Mouse (Mus musculus) hindbrain, embryonic 10.5 days (tissue): ENCODE measurements at regions not wholly inside any gene's neighbourhood (a gene's known extent, or its start where the extent isn't known, plus 50 kb on each side); places are given as distances from the start of the nearest gene placed in this dataset.
A peak's percentile ranks its signal among the peaks of the same experiment; 100 is the strongest.

Experiments
- DNase-seq: peaks from one replicate; pipeline ENCODE4 v3.0.0-alpha.2; 2017; ENCODE audit warnings: low spot score
- H3K27ac ChIP-seq: fragments of 300-500 bp; sonication (generic); 2 replicates; pipeline ENCODE4 v1.5.1; 2016; ENCODE audit warnings: mild to moderate bottlenecking, moderate library complexity
- H3K27me3 ChIP-seq: fragments of 300-500 bp; sonication (generic); 2 replicates; pipeline ENCODE4 v1.6.1; 2016; ENCODE audit warnings: mild to moderate bottlenecking; ENCODE audit not compliant: poor library complexity, insufficient read depth, severe bottlenecking
- H3K36me3 ChIP-seq: fragments of 300-500 bp; sonication (generic); 2 replicates; pipeline ENCODE4 v1.6.1; 2016; ENCODE audit warnings: mild to moderate bottlenecking, moderate library complexity
- H3K4me1 ChIP-seq: fragments of 300-500 bp; sonication (generic); replicated peaks from 2 replicates; pipeline ENCODE4 v1.6.1; 2016; ENCODE audit warnings: mild to moderate bottlenecking
- H3K4me3 ChIP-seq: fragments of 300-500 bp; sonication (generic); 2 replicates; pipeline ENCODE4 v1.5.1; 2016; ENCODE audit warnings: mild to moderate bottlenecking, moderate library complexity
- H3K9me3 ChIP-seq: fragments of 300-500 bp; sonication (generic); 2 replicates; pipeline ENCODE4 v1.6.1; 2016; ENCODE audit warnings: mild to moderate bottlenecking, moderate library complexity
- WGBS: fragments of 180-500 bp; shearing (Covaris S2); methylation state at CpG from one replicate; pipeline ENCODE4 v1.1.7; 2016; 5-methylcytosine and 5-hydroxymethylcytosine counted together

DNA sequence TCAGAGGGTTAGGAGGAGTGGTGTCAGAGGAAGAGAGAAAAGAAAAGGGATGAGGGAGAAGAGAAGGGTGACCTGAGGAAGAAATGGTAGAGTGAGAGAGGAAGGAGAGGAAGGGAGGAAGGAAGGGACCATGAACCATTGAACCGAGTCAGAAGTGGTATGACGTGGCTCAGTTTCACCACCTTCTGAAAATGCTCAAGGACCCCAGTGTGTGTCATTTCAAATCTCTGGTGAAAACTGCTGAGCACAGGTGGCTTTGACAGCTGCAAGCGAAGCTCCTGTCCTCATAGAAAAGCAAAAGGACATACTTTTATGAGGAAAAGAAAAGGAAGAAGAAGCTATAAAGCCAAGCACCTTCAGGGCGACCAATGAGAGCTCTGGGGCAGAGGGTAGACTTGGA, 214.3 kb downstream of the Gm9195 start:
- 91% methylated on average over 4 of the region's 4 CpGs for WGBS
- H3K9me3 ChIP-seq: no peaks in the 10 kb centered on the region
- H3K27me3 ChIP-seq: no peaks in the 10 kb centered on the region

DNA sequence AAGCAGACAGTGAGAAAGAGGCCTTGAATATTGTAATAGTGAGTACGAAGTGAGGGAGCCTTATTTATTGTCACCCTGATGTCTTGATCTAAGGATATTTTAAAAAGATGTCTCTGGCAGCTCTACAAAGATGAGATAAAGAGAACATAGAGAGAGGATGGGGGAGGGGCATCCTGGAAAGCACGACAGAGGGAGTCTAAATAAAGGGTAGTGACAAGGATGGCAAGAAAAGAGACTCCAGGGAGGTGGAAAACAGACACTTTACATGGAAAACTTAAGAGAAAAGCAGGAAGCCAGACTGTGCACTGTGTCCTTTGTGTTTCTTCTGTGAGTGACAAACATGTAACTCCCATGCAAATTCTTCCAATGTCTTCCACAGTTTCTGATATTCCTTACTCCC, 232.4 kb downstream of the Gm9195 start:
- H3K4me1 ChIP-seq: no peaks in the 10 kb centered on the region
- no peak for DNase-seq
- 40% methylated on average over 2 of the region's 2 CpGs for WGBS
- no peaks in the 10 kb centered on the region for H3K9me3 ChIP-seq
- H3K36me3 ChIP-seq: no peaks in the 10 kb centered on the region
- H3K27ac ChIP-seq: no peak overlapping the region
- no peak overlapping the region for H3K4me3 ChIP-seq
- no peaks in the 10 kb centered on the region for H3K27me3 ChIP-seq

More for the DNA sequence above, 214.3 kb downstream of the Gm9195 start:
- no peaks in the 10 kb centered on the region for H3K36me3 ChIP-seq
- H3K4me3 ChIP-seq: no peak overlapping the region
- no peak overlapping the region for H3K27ac ChIP-seq
- no peak for DNase-seq
- H3K4me1 ChIP-seq: no peaks in the 10 kb centered on the region

DNA sequence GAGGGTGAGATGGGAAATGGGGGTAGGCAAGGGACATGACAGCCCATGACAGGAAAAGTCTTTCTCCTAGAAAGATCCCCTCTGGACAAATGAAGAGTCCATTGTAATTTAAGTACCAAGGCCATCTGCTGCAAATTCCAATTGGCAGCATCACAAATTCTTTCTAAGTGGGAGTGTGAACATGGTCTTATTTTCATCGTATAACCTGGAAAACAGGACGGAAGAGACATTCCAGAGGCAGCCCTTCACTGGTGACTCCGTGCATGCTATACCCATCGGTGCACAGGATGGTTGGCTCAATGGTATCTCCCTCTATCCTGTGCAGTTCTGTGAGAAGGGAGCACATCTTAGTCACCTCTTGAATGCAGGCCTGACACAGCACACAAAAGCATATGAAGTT, 249.8 kb downstream of the Gm9195 start:
- Histone ChIP-seq H3K27ac (no peak overlapping the region), H3K9me3 (no peaks in the 10 kb centered on the region), H3K27me3 (no peaks in the 10 kb centered on the region), H3K4me3 (no peak overlapping the region), H3K36me3 (no peaks in the 10 kb centered on the region), H3K4me1 (peaks cover 8% of the 10 kb centered on the region)
- WGBS: 92% methylated on average over 4 of the region's 4 CpGs
- DNase-seq: no peak

DNA sequence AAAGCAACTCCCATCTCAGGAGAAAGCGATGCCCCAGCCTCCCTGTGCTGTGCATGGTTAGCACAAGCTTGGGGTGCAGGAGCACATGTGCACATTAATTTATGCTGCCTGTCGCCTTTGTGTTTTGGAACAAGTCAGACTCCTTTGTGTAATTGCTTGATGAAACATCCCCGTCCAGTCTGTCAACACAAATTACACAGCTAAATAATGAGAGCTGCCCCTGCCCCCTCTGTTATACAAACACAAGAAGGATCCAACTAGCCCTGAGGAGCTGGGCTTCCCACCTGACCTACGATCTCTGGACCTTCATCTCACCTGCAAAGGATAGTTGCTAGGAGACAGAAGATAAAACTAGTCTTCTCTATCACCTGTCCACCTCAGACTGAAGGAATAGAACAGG, 251.4 kb downstream of the Gm9195 start:
- no peaks in the 10 kb centered on the region for H3K27me3 ChIP-seq
- H3K27ac ChIP-seq: peak overlapping the region; percentile 35; the same call in 1 of the 2 replicates
- H3K9me3 ChIP-seq: no peaks in the 10 kb centered on the region
- no peak for DNase-seq
- no peaks in the 10 kb centered on the region for H3K36me3 ChIP-seq
- no peak overlapping the region for H3K4me3 ChIP-seq
- peaks cover 8% of the 10 kb centered on the region for H3K4me1 ChIP-seq
- 51% methylated on average over 4 of the region's 4 CpGs for WGBS

DNA sequence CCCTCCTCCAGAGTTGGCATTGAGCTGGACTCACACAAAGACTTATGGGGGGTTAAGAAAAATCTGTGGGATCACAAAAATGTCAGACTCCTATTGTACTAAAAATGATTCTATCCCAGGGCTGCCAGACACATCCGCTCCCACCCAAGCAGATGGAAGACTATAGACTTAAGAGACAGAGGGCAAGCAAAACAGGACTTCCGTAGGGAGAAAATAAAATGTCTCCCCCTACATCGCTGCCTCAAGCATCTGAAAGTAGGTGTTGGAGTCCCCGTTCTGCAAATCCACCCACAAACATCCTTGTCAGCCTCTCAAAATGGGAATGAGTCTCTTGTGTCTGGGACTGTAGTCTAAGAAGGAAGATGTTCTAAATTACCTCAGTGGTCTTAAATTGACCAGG, 253.3 kb downstream of the Gm9195 start:
- Histone ChIP-seq H3K36me3 (no peaks in the 10 kb centered on the region), H3K4me3 (no peak overlapping the region), H3K27me3 (no peaks in the 10 kb centered on the region), H3K4me1 (peaks cover 8% of the 10 kb centered on the region), H3K27ac (no peak overlapping the region), H3K9me3 (no peaks in the 10 kb centered on the region)
- 91% methylated on average over 4 of the region's 4 CpGs for WGBS
- no peak for DNase-seq

DNA sequence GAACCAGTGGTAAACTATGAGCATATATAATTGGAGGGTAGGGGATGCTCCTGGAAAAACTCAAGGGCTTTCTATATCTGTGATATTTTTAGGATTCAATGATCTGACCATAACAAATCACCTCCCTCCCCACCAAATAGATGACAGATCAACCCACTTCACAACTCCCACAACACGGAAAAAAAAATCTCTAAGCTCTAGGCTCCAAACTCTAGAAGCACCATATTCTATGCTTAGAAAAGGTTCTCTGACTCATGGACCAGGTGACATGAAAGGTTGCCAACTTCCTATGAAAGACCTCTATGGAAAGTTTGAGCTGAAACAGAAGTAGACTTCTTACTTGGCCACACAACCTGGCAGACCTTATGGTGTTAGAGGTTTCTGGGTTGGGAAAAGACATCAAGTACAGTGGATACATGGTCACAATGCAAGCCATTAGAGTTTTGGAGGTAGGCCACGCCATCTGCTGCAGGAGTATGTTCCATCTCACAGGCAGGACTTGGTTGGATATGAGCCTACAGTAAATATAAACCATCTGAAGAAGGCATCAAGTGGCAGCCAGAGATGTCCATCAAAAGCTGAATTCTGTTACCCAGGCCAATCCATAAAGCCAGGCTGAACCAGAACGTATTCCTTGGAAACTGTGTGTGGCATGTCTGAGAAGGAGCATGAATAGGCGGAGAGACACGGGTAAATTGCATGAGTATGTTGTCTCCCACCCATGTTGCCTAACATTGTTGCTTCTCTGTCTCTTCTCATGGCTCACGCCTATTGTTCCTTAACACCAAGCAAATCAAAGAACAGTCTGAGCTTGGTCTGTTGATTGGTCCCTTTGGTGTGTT, 257.2 kb downstream of the Gm9195 start:
- no peaks in the 10 kb centered on the region for H3K9me3 ChIP-seq
- no peaks in the 10 kb centered on the region for H3K36me3 ChIP-seq
- no peaks in the 10 kb centered on the region for H3K4me1 ChIP-seq
- no peaks in the 10 kb centered on the region for H3K27me3 ChIP-seq
- H3K4me3 ChIP-seq: no peak overlapping the region
- H3K27ac ChIP-seq: no peak overlapping the region
- DNase-seq: no peak
- 85% methylated on average over 6 of the region's 6 CpGs for WGBS

DNA sequence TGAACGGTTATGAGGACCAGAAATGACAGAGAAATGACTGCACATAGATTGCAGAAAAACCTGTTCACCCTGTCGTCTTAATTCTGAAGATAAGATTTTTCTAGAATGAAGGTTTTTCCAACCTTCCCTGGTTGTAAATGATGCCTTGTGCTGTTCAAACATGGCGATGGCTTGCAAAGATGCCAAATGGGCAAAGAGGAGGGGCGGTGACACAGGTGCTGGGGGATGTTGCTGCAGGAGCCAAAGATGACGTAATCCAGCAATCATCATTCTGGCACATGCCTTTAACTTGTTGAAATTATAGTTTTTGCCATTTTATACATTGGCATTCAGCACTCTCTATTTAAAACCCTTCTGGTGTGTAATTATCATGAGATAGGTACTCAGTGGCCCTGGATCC, 263.8 kb downstream of the Gm9195 start:
- WGBS: 80% methylated on average over 5 of the region's 5 CpGs
- Histone ChIP-seq H3K4me3 (no peak overlapping the region), H3K9me3 (no peaks in the 10 kb centered on the region), H3K27ac (no peak overlapping the region), H3K36me3 (no peaks in the 10 kb centered on the region), H3K4me1 (no peaks in the 10 kb centered on the region), H3K27me3 (no peaks in the 10 kb centered on the region)
- DNase-seq: no peak

DNA sequence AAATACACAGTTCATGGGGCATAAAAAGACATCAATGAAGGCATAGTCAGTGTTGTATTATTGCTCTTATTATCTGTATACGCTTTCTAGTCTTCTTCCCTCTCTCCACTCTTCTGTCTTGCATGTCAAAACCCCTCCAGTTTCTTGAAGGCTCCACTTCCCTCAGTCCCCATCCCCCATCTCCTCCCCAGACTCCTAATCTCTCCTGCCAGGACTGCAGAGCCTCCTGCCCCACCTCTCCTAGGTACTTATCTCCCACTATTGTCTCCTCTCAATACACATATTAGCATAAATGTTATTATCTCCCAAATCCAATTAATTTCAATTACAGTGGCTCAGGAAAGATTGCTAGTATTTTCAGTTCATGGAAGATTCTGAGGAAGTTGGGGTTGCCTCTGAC, 264.2 kb downstream of the Gm9195 start:
- H3K36me3 ChIP-seq: no peaks in the 10 kb centered on the region
- 85% methylated on average over 1 of the region's 1 CpGs for WGBS
- no peak overlapping the region for H3K4me3 ChIP-seq
- H3K27ac ChIP-seq: no peak overlapping the region
- DNase-seq: no peak
- H3K9me3 ChIP-seq: no peaks in the 10 kb centered on the region
- H3K4me1 ChIP-seq: no peaks in the 10 kb centered on the region
- no peaks in the 10 kb centered on the region for H3K27me3 ChIP-seq

DNA sequence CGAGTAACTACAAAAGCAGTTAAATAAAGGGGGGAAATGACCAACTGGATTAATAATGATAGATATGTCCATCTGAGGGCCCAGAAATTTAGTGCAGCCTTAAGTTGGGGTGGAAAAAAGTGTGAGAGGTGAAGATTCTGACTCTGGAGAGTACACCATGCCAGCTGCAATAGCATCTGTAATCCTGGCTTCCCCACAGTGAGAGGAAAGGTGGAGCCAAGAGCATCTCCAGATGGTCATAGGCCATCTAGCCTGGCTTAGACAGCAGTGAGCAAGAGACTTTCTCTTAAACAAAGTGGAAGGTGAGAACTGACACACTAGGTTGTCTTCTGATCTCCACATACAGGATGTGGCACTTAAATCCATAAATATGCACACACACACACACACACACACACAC, 264.7 kb downstream of the Gm9195 start:
- Histone ChIP-seq H3K9me3 (no peaks in the 10 kb centered on the region), H3K4me1 (no peaks in the 10 kb centered on the region), H3K27ac (no peak overlapping the region), H3K36me3 (no peaks in the 10 kb centered on the region), H3K27me3 (no peaks in the 10 kb centered on the region), H3K4me3 (no peak overlapping the region)
- no peak for DNase-seq
- 81% methylated on average over 1 of the region's 1 CpGs for WGBS

DNA sequence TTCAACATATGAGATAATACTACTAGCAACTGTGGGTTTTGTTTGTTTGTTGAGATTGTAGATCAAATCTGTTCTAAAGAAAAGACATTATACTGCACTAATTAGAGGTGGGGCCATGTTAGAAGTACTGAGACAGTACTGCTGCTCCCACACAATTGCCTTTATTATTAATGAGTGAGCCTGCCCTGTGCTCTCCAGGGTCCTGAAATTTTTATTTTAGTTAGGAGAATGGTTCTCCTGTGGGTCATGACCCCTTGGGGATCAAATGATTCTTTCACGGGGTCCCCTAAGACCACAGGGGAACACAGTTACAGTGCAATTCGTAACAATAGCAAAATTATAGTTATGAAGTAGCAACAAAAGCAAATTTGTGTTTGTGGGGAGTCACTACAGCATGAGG, 268.8 kb downstream of the Gm9195 start:
- WGBS: 46% methylated on average over 2 of the region's 2 CpGs
- no peak overlapping the region for H3K4me3 ChIP-seq
- H3K27ac ChIP-seq: no peak overlapping the region
- H3K9me3 ChIP-seq: no peaks in the 10 kb centered on the region
- H3K27me3 ChIP-seq: no peaks in the 10 kb centered on the region
- DNase-seq: no peak
- no peaks in the 10 kb centered on the region for H3K36me3 ChIP-seq
- H3K4me1 ChIP-seq: no peaks in the 10 kb centered on the region

DNA sequence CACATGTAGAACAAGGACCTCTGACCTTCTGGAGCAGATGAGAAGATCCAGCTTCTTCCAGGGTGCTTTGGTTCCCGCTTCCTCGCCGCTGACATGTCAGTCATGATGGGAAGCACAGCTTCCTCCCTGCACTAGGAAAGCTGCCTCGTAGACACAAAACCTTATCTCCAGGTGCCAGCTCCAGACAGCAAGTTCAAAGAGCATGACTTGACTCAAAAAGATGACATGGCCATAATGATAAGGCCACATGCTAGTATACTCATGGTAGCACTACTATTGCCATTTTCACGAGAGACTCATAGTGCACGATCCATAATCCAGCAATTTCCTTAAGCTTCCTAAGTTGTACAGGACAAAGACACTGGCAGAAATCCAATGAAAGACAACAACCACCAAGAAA, 272.1 kb downstream of the Gm9195 start:
- 94% methylated on average over 6 of the region's 6 CpGs for WGBS
- Histone ChIP-seq H3K36me3 (no peaks in the 10 kb centered on the region), H3K27ac (no peak overlapping the region), H3K4me1 (no peaks in the 10 kb centered on the region), H3K9me3 (no peaks in the 10 kb centered on the region), H3K27me3 (no peaks in the 10 kb centered on the region), H3K4me3 (no peak overlapping the region)
- no peak for DNase-seq

DNA sequence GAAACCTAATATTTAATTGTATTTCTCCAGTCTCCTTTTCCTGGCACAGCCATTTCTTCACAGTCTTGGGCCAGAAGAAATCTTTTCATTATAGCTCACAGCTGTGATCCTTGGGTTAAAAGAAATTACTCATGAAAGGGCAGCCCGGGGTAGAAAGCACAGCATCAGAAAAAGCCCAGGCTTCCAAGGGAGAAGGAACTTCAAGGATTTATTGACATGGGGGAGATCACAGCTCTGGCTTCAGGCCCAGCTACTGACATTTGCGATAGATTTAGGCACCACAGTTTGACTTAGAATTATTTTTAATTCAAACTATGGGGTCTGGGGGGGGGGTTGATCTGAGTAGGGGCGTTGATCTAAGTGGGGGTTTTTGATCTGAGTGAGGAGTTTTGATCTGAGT, 291.3 kb downstream of the Gm9195 start:
- Histone ChIP-seq H3K27me3 (no peaks in the 10 kb centered on the region), H3K36me3 (no peaks in the 10 kb centered on the region), H3K9me3 (no peaks in the 10 kb centered on the region), H3K4me3 (no peak overlapping the region), H3K4me1 (0 out of 2 replicates have a peak, but pooled peaks cover 6% of the 10 kb centered on the region), H3K27ac (no peak overlapping the region)
- DNase-seq: no peak
- 73% methylated on average over 3 of the region's 3 CpGs for WGBS

DNA sequence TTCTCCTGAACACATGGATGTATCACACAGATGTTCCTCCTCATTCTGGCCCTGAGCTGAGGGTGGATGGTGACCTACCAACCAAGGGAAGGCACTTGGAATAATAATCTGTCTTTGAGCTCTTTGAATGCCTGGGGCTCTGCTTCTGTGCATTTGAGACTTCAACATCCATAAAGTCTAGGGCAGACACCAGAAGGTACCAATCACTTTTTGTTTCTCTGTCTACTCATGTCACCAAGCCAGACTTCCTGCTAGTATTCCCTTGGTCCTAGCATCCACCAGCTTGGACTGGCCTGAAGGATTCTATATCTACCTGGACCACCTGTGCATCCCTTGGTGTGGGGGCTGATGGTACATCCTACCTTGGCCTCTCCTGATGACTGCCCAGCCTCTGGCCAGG, 291.7 kb downstream of the Gm9195 start:
- Histone ChIP-seq H3K27me3 (no peaks in the 10 kb centered on the region), H3K27ac (no peak overlapping the region), H3K4me1 (0 out of 2 replicates have a peak, but pooled peaks cover 6% of the 10 kb centered on the region), H3K36me3 (no peaks in the 10 kb centered on the region), H3K4me3 (no peak overlapping the region), H3K9me3 (no peaks in the 10 kb centered on the region)
- DNase-seq: no peak

DNA sequence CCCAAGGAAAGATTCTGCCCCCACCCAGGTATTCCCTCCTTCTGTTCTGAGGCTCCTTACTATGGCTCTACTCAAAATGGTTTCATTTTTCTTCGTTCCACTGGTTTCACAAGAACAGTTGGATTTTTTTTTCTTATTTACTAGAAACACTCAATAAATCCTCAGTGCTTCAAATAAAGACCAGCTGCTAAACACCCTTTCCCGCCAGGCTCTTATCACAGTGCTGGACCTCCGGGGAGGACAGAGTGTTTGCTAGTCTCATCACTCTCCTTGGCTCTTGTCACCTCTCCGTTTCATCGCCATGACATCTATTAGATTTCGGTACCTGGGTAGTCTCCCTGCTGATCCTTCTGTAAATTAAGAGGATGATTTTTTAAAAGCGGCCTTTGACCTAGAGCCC, 293.7 kb downstream of the Gm9195 start:
- Histone ChIP-seq H3K4me1 (0 out of 2 replicates have a peak, but pooled peaks cover 6% of the 10 kb centered on the region), H3K9me3 (no peaks in the 10 kb centered on the region), H3K27ac (no peak overlapping the region), H3K27me3 (no peaks in the 10 kb centered on the region), H3K36me3 (no peaks in the 10 kb centered on the region), H3K4me3 (no peak overlapping the region)
- no peak for DNase-seq
- 56% methylated on average over 7 of the region's 7 CpGs for WGBS
